Mouse (Mus musculus) liver, embryonic 14.5 days (tissue): ENCODE data around the gene Spg7. TPM values are rescaled to one million over a fixed set of nuclear protein-coding genes. Genes with fewer than 3 reads are reported as not detected.
A peak's percentile ranks its signal among the peaks of the same experiment; 100 is the strongest.

Source experiments
- ATAC-seq: fragments of 200-750 bp; cut with Nextera tagmentation; 2 replicates; pipeline ENCODE4 v1.8.0; 2017; ENCODE audit warnings: moderate number of reproducible peaks, mild to moderate bottlenecking, moderate library complexity; ENCODE audit not compliant: insufficient read depth
- DNase-seq, 3 experiments: peaks; one replicate each; pipeline ENCODE4 v3.0.0-alpha.2; 2012 to 2013; ENCODE audit warnings: low read depth in 3 of 3, low spot score in 3 of 3
- H3K27ac ChIP-seq: fragments of 300-500 bp; sonication (generic); 2 replicates; pipeline ENCODE4 v1.5.1; 2014; ENCODE audit warnings: moderate library complexity, mild to moderate bottlenecking, control low read depth, inconsistent platforms
- H3K27me3 ChIP-seq: fragments of 300-500 bp; sonication (generic); 2 replicates; pipeline ENCODE4 v1.6.1; 2014; ENCODE audit warnings: mild to moderate bottlenecking, low read length, moderate library complexity; ENCODE audit not compliant: control insufficient read depth, insufficient read depth
- H3K36me3 ChIP-seq: fragments of 300-500 bp; sonication (generic); replicated peaks from 2 replicates; pipeline ENCODE4 v1.6.1; 2014; ENCODE audit warnings: low read depth; ENCODE audit not compliant: control insufficient read depth, insufficient read depth
- H3K4me1 ChIP-seq, 2 experiments: fragments of 200-500 bp in 1 of 2; fragments of 300-500 bp in 1 of 2; sonication (generic) in 1 of 2; replicated peaks; 2 replicates each; pipeline ENCODE4 v1.6.1; 2012 to 2014; ENCODE audit warnings: antibody characterized with exemption in 1 of 2, inconsistent platforms in 1 of 2, low read length in 1 of 2; ENCODE audit not compliant: control insufficient read depth in 2 of 2, insufficient read depth in 2 of 2
- H3K4me2 ChIP-seq: fragments of 300-500 bp; sonication (generic); 2 replicates; pipeline ENCODE4 v1.6.1; 2014; ENCODE audit warnings: low read depth, mild to moderate bottlenecking, control low read depth, moderate library complexity
- H3K4me3 ChIP-seq, 2 experiments: fragments of 200-500 bp in 1 of 2; fragments of 300-500 bp in 1 of 2; sonication (generic) in 1 of 2; 2 replicates each; pipeline ENCODE4 v1.5.1; 2012 to 2014; ENCODE audit warnings: low read depth in 2 of 2, low read length in 2 of 2, mild to moderate bottlenecking in 2 of 2, control low read depth in 1 of 2, inconsistent platforms in 1 of 2, moderate library complexity in 1 of 2; ENCODE audit not compliant: insufficient read depth in 1 of 2
- H3K9ac ChIP-seq: fragments of 300-500 bp; sonication (generic); replicated peaks from 2 replicates; pipeline ENCODE4 v1.6.1; 2014; ENCODE audit warnings: mild to moderate bottlenecking, control low read depth, moderate library complexity
- H3K9me3 ChIP-seq: fragments of 300-500 bp; sonication (generic); 2 replicates; pipeline ENCODE4 v1.6.1; 2016; ENCODE audit warnings: low read length, mixed read lengths; ENCODE audit not compliant: control insufficient read depth
- CTCF ChIP-seq: IDR thresholded peaks from 2 replicates; pipeline ENCODE4 v1.5.1; 2016; ENCODE audit warnings: antibody characterized with exemption, low read depth, control low read depth
- EP300 ChIP-seq: IDR thresholded peaks from 2 replicates; pipeline ENCODE4 v1.6.1; 2016; ENCODE audit warnings: antibody characterized with exemption, low read depth
- WGBS: fragments of 180-500 bp; shearing (Covaris S2); extraction: QIAGEN DNeasy Blood & Tissue Kit; methylation state at CpG from one replicate; pipeline ENCODE4 v1.1.7; 2014; ENCODE audit not compliant: insufficient replicate concordance; 5-methylcytosine and 5-hydroxymethylcytosine counted together
- polyA plus RNA-seq, 2 experiments: library from polyadenylated mRNA; depleted of rRNA in 1 of 2; stranded (reverse) in 1 of 2; unstranded in 1 of 2; fragments of >200 nt; fragmentation: Nextera tagmentation in 1 of 2; extraction: Ambion mirVana in 1 of 2; gene quantifications; 2 replicates each; pipeline versions ENCODE4 v1.2.1 to v1.2.3; 2012 to 2014

The Spg7 gene
- polyA plus RNA-seq, 2 experiments, result 19.5 to 26.0 TPM

DNA sequence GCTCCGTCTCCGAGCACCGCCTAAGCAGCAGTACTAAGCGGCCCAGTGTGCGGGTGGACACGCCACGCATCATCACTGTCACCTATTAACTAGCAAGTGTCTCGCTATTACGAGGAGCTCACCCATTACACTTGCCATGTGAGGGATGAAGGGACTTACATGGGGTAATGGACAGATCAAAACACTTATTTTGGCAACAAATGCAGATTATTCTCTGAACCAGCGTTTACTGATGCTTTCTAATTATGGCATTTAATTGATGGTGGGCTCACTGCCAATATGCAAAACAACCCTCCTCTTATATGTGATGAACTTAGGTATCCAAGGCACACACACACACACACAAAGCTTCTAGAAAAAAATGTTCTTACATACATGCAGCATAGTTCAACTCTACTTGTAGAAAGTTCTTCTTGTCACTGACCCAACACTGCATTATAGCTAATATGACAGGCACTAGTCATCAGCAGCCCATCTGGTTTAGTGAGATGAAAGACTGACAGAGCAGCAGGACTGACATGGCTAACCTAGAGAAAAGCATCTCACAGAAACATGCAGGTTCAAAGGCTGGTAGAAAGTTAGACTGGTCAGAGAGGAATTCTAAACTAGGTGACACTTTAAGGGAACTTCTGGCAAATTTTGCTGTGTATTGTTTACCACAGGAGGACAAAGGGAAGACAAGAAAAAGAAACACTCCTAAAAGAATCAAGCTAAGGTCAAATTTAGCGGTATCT is 23.2 kb upstream of the Spg7 start:
- H3K9me3 ChIP-seq, result no peaks in the 10 kb centered on the region
- H3K36me3 ChIP-seq, result peaks cover 4% of the 10 kb centered on the region; the same call in 1 of the 2 replicates
- ATAC-seq (no peak), DNase-seq (no peak)
- H3K4me2 ChIP-seq, result peak overlapping the region; percentile 96
- no peak for TF ChIP-seq EP300
- TF ChIP-seq CTCF, result no peak
- H3K27me3 ChIP-seq, result no peaks in the 10 kb centered on the region
- H3K4me1 ChIP-seq, result peaks cover 55 to 60% of the 10 kb centered on the region in 2 experiments
- H3K27ac ChIP-seq, result peak overlapping the region; percentile 65
- peak overlapping the region in 1 of 2 experiments; percentile 89; a peak in 2 of 4 replicates for H3K4me3 ChIP-seq
- H3K9ac ChIP-seq, result peak overlapping the region; percentile 99
- 77% methylated on average over 11 of the region's 11 CpGs for WGBS

DNA sequence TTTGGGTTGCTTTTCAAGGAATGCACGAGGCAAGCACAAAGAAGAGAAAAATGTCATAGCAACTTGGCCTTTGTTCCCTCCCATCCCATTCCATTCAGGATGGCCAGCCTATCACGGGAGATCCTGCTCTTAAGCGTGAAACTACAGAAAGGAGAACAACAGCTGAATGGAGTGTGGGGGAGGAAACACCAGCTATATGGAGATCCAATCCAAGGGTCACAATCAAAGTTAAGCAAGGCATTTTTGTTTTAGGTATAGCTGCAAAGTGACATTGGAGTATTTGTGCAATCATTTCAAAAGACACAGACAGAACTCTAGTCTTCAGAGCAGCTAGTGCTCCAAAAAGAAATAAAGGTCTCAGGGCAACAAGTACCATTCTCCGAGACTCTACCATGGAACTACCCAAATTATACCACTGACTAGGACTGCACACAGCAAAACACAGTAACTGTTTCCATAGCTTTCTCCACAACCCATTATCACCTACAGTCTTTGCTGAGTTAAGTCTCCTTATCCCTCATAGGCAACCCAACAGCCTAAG is 22.6 kb upstream of the Spg7 start:
- ATAC-seq (no peak), DNase-seq (no peak)
- H3K4me2 ChIP-seq, result peak overlapping the region; percentile 96
- H3K4me3 ChIP-seq, result peak overlapping the region in 1 of 2 experiments; percentile 89; a peak in 3 of 4 replicates
- H3K36me3 ChIP-seq, result peaks cover 4% of the 10 kb centered on the region; the same call in 1 of the 2 replicates
- no peaks in the 10 kb centered on the region for H3K27me3 ChIP-seq
- H3K27ac ChIP-seq, result peak overlapping the region; percentile 65
- H3K9ac ChIP-seq, result peak overlapping the region; percentile 99
- TF ChIP-seq CTCF (no peak), EP300 (no peak)
- no peaks in the 10 kb centered on the region for H3K9me3 ChIP-seq
- WGBS, result 13% methylated on average over 4 of the region's 4 CpGs
- H3K4me1 ChIP-seq, result peaks cover 53 to 57% of the 10 kb centered on the region in 2 experiments

GRCm38 (mm10) chr8:123041008-123041773 is 21.6 kb upstream of the Spg7 start:
- WGBS, result under 1% methylated on average over 66 of the region's 71 CpGs
- peak overlapping the region; percentile 76 to 89 for H3K4me3 ChIP-seq

GRCm38 (mm10) chr8:123041774-123042105 is 21.0 kb upstream of the Spg7 start:
- peak; percentile 18 for ATAC-seq
- peak overlapping the region; percentile 96 for H3K4me2 ChIP-seq
- peak overlapping the region; percentile 65 for H3K27ac ChIP-seq
- H3K9me3 ChIP-seq, result no peaks in the 10 kb centered on the region
- peaks cover 4% of the 10 kb centered on the region; the same call in 1 of the 2 replicates for H3K36me3 ChIP-seq
- H3K27me3 ChIP-seq, result no peaks in the 10 kb centered on the region
- under 1% methylated on average over 59 of the region's 60 CpGs for WGBS
- TF ChIP-seq EP300 (no peak), CTCF (no peak)
- H3K4me1 ChIP-seq, result peaks cover 39 to 41% of the 10 kb centered on the region in 2 experiments
- peak overlapping the region; percentile 76 to 89 for H3K4me3 ChIP-seq
- no peak for DNase-seq
- H3K9ac ChIP-seq, result peak overlapping the region; percentile 99

More at GRCm38 (mm10) chr8:123041008-123041773, 21.6 kb upstream of the Spg7 start:
- TF ChIP-seq CTCF (no peak), EP300 (no peak)
- no peaks in the 10 kb centered on the region for H3K9me3 ChIP-seq
- peak overlapping the region; percentile 96 for H3K4me2 ChIP-seq
- DNase-seq, result no peak
- peaks cover 45 to 47% of the 10 kb centered on the region in 2 experiments for H3K4me1 ChIP-seq
- H3K27me3 ChIP-seq, result no peaks in the 10 kb centered on the region
- H3K27ac ChIP-seq, result peak overlapping the region; percentile 65
- no peak for ATAC-seq
- H3K9ac ChIP-seq, result peak overlapping the region; percentile 99
- H3K36me3 ChIP-seq, result peaks cover 4% of the 10 kb centered on the region; the same call in 1 of the 2 replicates
